Mouse (Mus musculus) layer of hippocampus, adult 11-12 months (tissue): ENCODE results near the gene Ooep.
"Not testable (repeated sequence)": the region's sequence is repeated elsewhere in the genome, so short reads cannot be mapped to it uniquely, and the experiment has no call there.

ENCODE experiments used
- DNase-seq: peaks from one replicate; pipeline ENCODE4 v3.0.0; 2022; ENCODE audit warnings: low spot score

Gene Ooep

DNA sequence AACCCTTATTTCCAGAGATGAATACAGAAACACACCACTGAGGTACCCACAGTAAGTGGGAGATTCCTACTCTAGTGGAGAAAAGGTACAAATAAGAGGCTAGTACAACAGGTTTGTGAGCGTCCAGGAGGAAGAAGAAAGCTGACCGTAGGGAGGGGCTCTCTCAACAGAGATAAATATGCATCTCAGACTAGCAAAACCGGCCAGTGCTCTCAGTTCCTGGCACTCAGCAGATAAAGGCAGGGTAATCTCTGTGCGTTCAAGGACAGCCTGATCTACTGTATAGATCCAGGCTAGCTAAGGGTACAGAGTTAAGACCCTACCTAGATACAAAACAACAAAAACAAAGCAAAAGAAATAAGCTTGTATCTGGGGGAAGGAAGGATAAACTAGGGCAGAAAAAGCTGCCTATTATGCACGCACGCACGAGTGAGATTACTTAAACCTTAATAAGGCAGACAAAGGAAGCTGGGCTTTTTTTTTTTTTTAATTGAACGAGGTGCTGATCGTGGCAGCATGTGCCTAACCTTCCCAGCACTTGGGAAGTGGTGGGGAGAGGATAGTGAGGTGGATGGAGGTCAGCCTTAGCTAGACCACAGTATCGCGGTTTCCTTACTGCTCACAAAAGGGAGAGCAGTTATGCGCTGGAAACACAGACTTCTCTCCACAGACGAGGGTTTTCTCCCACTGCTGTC, 12.5 kb downstream of the Ooep start:
- no peak for DNase-seq

GRCm38 (mm10) chr9:78364701-78365100, 13.8 kb downstream of the Ooep start:
- DNase-seq, result no peak

- DNase-seq, result no peak
Measured at GRCm38 (mm10) chr9:78363374-78363773, 15.2 kb downstream of the Ooep start.

DNA sequence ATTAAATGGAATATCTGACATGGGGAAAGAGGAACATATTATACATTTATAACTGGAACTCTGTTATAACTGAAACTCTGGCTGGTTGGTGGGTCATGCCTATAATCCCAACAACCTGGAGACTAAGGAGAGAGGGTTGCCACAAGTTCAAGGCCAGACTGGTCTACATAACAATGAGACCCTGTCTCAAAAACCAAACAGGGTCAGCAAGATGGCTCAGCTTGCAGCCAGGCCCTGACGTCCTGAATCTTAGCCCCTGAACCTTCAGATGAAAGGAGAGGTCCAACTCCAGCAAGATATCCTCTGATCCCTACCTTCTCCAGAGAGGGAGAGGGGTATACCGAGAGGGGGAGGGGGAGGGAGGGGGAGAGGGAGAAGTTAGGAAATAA, 18.0 kb downstream of the Ooep start:
- DNase-seq, result no peak

- no peak for DNase-seq
Measured at GRCm38 (mm10) chr9:78359750-78360483, 18.6 kb downstream of the Ooep start.

DNA sequence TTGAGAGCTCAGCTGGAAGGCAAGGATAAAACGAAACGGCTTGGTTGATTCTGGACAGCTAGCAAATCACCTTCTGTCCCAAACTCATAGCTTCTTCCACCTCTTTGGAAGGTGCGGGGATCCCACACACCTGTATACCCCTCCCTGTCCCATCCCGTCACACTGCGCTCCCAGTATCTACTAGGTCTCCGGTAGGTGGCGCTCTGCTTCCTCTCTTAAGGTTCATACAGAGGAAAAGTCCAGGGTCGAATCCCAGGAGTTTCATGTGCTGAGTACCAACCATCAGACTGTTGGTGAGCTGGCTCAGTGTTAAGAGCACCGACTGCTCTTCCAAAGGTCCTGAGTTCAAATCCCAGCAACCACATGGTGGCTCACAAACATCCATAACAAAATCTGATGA, 20.5 kb downstream of the Ooep start:
- DNase-seq, result peak; percentile 47

DNA sequence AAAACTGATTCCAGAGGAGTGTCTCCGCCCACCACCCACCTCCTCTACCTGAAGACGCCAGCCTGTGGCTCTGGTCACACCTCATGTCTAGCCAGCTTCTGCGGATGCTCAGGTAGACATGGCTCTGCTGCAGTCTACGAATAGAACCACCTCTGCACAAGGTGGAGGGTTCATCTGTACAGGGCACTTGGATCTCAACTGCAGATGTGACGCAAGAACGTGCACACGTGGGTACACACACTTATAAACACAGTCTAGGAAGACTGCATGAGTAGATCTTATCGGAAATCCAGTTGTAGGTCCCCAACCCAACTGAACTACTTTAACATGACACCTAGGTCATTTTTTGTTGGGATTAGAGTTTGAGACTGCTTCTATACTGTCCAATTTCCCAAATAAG, 22.9 kb downstream of the Ooep start, which contains the start of gene Gsta2:
Gsta2 (minus strand) TSS at position 178 of the 400 bp plus-strand sequence.
- DNase-seq, result no peak

DNA sequence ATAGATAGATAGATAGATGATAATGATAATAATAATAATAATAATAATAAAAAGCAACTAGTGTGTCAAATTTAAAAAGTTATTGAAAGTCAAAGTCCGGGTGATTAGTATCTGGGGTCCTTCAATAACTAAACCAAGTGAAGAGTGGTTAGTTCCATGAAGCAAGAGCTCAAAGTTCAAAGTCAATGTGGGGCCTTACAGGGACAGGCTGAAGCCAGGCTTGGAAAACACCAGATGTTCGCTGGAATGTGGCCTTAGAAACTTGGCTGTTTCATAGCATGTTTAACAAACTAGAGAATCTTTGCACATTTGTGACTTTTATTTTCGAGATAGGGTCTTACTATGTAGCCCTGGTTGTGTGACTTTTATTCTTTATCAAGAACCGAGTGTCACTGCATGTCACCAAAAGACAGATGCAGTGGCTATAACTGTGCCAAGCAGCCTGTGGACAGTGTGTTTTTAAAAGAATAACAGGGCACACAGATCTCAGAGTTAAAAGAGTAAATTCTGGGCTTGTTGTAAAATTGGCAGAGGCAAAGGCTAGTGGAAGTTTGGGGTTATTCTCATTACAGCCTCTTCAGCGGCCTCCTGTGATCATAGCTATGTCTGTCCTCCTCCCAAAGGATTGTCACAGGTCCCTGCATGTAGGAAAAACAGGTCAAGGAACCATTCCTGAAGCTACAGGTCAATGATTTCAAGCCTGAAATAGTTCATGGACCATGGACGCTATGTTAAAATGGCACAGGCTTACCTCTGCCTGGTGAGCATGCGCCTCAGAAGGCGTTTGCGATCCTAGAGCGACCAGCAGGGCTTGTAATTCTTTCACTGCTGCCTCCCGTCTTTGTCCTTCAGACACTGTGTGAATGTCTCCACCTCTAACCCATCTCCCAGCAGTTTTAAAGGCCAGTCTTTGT, 23.6 kb downstream of the Ooep start:
- no peak for DNase-seq

GRCm38 (mm10) chr9:78351504-78352220, 26.9 kb downstream of the Ooep start:
- no peak for DNase-seq

DNA sequence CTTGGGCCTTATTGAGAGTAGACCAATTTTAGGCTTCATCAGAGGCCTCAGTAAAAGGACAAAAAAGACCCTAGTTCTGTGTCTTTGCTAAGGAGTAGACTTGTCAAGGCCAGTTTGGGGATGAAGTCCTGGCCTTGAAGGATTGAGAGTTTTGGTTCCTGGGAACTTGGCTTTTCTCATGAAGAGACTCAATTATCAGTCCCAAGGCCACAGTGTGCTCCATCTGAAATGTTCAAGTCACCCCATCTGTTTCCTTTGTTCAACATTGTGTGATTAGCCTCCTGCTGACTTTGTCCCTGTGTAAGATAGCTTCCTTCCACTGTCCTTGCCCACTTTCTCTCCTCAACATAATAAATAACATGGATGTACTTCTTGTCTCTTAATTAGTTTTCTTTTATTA, 28.5 kb downstream of the Ooep start:
- DNase-seq, result not testable (repeated sequence)

GRCm38 (mm10) chr9:78349141-78349540, 29.4 kb downstream of the Ooep start:
- not testable (repeated sequence) for DNase-seq

- not testable (repeated sequence) for DNase-seq
Measured at GRCm38 (mm10) chr9:78348206-78349004, 30.1 kb downstream of the Ooep start.

DNA sequence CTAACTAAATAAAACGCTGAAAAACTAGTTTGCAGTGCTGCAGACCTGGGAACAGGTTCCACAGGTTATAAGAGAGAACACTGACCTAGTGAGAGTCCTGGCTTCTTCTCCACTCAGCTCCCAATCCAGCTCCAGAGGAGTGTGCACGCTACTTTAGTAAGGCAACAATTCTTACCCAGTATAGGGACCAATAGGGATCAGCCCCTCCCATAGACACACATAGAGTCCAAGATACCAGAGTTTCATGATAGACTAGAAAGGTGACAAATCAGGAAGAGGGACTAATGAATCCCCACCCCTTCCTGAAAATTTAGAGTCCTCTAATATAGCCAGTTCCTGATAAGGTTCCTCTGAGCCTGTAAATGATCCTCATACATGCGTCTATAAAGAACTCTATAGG, 31.5 kb downstream of the Ooep start:
- no peak for DNase-seq

- DNase-seq, result not testable (repeated sequence)
Measured at GRCm38 (mm10) chr9:78345235-78345634, 33.3 kb downstream of the Ooep start.

- DNase-seq, result not testable (repeated sequence)
Measured at GRCm38 (mm10) chr9:78343055-78343454, 35.5 kb downstream of the Ooep start.

GRCm38 (mm10) chr9:78342494-78342893, 36.0 kb downstream of the Ooep start:
- DNase-seq, result not testable (repeated sequence)

- peak; percentile 6 for DNase-seq
Measured at GRCm38 (mm10) chr9:78340324-78340723, 38.2 kb downstream of the Ooep start.

DNA sequence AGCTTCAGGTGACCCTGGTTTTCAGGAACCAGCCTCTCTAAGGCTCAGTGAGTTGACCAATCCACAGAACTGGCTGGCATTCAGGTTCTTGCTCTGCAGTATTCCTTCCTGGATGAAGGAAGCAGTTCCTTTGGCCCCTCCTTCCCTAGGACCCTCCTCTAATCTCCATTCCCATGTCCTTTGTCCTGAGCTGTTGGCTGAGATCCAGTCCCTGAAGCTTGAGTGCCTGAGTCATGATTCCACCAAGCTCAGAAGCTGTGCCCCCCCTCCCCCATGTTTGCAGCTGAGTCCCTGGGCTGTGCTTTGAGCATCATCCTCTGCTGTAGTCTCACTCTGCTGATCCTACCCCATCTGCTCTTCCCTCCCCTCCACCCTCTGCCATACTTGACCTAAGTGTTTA, 41.5 kb downstream of the Ooep start:
- DNase-seq, result not testable (repeated sequence)

DNA sequence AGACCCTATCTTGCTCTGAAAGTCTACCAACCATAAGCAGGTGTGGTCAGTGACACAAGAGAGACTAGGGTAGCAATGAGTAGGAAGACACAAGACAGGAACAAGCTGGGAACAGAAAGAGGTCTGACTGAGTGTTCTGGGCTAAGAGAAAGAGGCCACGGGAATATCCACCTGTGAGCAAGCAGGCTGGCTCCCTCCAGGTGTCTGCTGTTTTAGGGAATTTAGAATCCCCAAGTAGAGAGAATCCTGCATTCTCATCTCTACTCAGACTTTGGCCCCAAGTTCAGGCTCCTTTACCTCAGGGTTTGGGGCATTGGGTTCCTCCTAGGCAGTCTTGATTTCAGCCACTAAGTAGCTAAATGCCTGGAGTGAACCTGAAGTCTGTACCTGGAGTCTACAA, 51.2 kb downstream of the Ooep start, which contains the start of gene Omt2b:
Omt2b (plus strand) TSS at position 301 of the 400 bp plus-strand sequence.
- not testable (repeated sequence) for DNase-seq
